Mouse (Mus musculus) hindbrain, embryonic 14.5 days (tissue): ENCODE measurements at regions not wholly inside any gene's neighbourhood (a gene's known extent, or its start where the extent isn't known, plus 50 kb on each side); places are given as distances from the start of the nearest gene placed in this dataset.

Source experiments
- ATAC-seq: fragments of 200-750 bp; cut with Nextera tagmentation; 2 replicates; pipeline ENCODE4 v1.8.0; 2017; ENCODE audit warnings: moderate number of reproducible peaks, mild to moderate bottlenecking, moderate TSS enrichment, moderate library complexity; ENCODE audit not compliant: low FRiP score
- DNase-seq: peaks from one replicate; pipeline ENCODE4 v3.0.0-alpha.2; 2015; ENCODE audit warnings: low spot score
- H3K27ac ChIP-seq: fragments of 300-500 bp; sonication (generic); 2 replicates; pipeline ENCODE4 v1.5.1; 2014; ENCODE audit warnings: mild to moderate bottlenecking, moderate library complexity
- H3K27me3 ChIP-seq: fragments of 300-500 bp; sonication (generic); 2 replicates; pipeline ENCODE4 v1.6.1; 2014; ENCODE audit warnings: mild to moderate bottlenecking, low read length, mixed read lengths; ENCODE audit not compliant: control insufficient read depth, insufficient read depth
- H3K36me3 ChIP-seq: fragments of 300-500 bp; sonication (generic); replicated peaks from 2 replicates; pipeline ENCODE4 v1.6.1; 2014; ENCODE audit not compliant: control insufficient read depth, insufficient read depth
- H3K4me1 ChIP-seq: fragments of 300-500 bp; sonication (generic); replicated peaks from 2 replicates; pipeline ENCODE4 v1.6.1; 2014; ENCODE audit warnings: antibody characterized with exemption, low read length, mixed read lengths; ENCODE audit not compliant: control insufficient read depth, insufficient read depth
- H3K4me2 ChIP-seq: fragments of 300-500 bp; sonication (generic); replicated peaks from 2 replicates; pipeline ENCODE4 v1.6.1; 2014; ENCODE audit warnings: mild to moderate bottlenecking, moderate library complexity
- H3K4me3 ChIP-seq: fragments of 300-500 bp; sonication (generic); replicated peaks from 2 replicates; pipeline ENCODE4 v1.5.1; 2014; ENCODE audit warnings: mild to moderate bottlenecking, low read length
- H3K9ac ChIP-seq: fragments of 300-500 bp; sonication (generic); 2 replicates; pipeline ENCODE4 v1.6.1; 2014
- H3K9me3 ChIP-seq: fragments of 300-500 bp; sonication (generic); 2 replicates; pipeline ENCODE4 v1.6.1; 2016; ENCODE audit warnings: low read length; ENCODE audit not compliant: control insufficient read depth
- WGBS: fragments of 180-500 bp; shearing (Covaris S2); extraction: QIAGEN DNeasy Blood & Tissue Kit; methylation state at CpG from one replicate; pipeline ENCODE4 v1.1.7; 2014; 5-methylcytosine and 5-hydroxymethylcytosine counted together

GRCm38 (mm10) chr12:14207288-14207687, 55.4 kb upstream of the Fam84a start:
- DNase-seq (no peak), ATAC-seq (no peak)
- H3K36me3 ChIP-seq: no peaks in the 10 kb centered on the region
- 68% methylated on average over 1 of the region's 1 CpGs for WGBS
- no peak overlapping the region for H3K4me3 ChIP-seq
- H3K4me1 ChIP-seq: no peaks in the 10 kb centered on the region
- H3K27ac ChIP-seq: no peak overlapping the region
- H3K4me2 ChIP-seq: no peak overlapping the region
- H3K27me3 ChIP-seq: no peaks in the 10 kb centered on the region
- no peak overlapping the region for H3K9ac ChIP-seq
- H3K9me3 ChIP-seq: no peaks in the 10 kb centered on the region

- H3K27ac ChIP-seq: no peak overlapping the region
- ATAC-seq: no peak
- H3K4me1 ChIP-seq: no peaks in the 10 kb centered on the region
- no peaks in the 10 kb centered on the region for H3K9me3 ChIP-seq
- no peak overlapping the region for H3K4me2 ChIP-seq
- WGBS: 75% methylated on average over 1 of the region's 1 CpGs
- H3K36me3 ChIP-seq: no peaks in the 10 kb centered on the region
- DNase-seq: no peak
- no peaks in the 10 kb centered on the region for H3K27me3 ChIP-seq
- H3K9ac ChIP-seq: no peak overlapping the region
- H3K4me3 ChIP-seq: no peak overlapping the region
These were observed 52.6 kb upstream of the Fam84a start for GRCm38 (mm10) chr12:14204491-14204890.
